ENCODE assay signal across 8 mouse cellular contexts in the genomic region with DNA sequence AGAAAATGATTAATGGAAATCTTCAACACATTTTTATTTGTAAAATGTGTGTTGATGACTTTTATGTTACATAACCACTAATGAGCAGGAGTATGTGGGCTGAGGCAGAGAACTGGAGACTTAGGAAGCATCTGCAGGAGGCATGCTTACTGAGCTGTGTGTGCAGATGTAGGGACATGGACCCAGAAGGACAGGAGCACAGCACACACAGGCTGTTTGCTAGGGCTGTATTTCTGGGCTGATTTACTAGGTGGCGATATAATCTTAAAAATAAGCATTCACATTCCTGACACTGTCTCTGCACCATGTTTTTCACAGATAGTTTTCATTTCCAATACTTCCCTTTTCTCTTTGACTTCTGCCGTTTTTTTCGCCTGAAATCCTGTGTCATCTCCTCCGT.
A peak's percentile ranks its signal among the peaks of the same experiment; 100 is the strongest.
DNase-seq lines count a peak whose midpoint lies in the region; ATAC-seq lines count a peak whose summit lies in the region.

No protein-coding gene starts in this region.

- H3K4me3 ChIP-seq in forebrain, embryonic 16.5 days (replicated peaks; ENCODE audit: low read length) = no peak overlapping the region

- no peak overlapping the region for H3K27ac ChIP-seq in forebrain, embryonic 16.5 days (ENCODE audit: low read length)

- H3K9me3 ChIP-seq in forebrain, embryonic 16.5 days (ENCODE audit: control insufficient read depth, low read length) = no peaks in the 10 kb centered on the region

- no peaks in the 10 kb centered on the region for H3K36me3 ChIP-seq in forebrain, embryonic 16.5 days (ENCODE audit: control insufficient read depth, insufficient read depth)

- H3K9ac ChIP-seq in forebrain, embryonic 16.5 days (replicated peaks; ENCODE audit: low read depth, low read length) = no peak overlapping the region

- no peaks in the 10 kb centered on the region for H3K4me1 ChIP-seq in forebrain, embryonic 16.5 days (replicated peaks; ENCODE audit: control insufficient read depth, insufficient read depth, low read length)

- H3K4me2 ChIP-seq in forebrain, embryonic 16.5 days (ENCODE audit: low read length) = no peak overlapping the region

- DNase-seq in 3T3-L1 (ENCODE audit: low read depth, low spot score) (peak; percentile 59), 416B (ENCODE audit: low read depth) (peak; percentile 76)
- DNase-seq in layer of hippocampus, adult 9-10 months (ENCODE audit: low spot score) = peak; percentile 55
- peak; percentile 31 for DNase-seq in lung, postnatal 36 days
- no peak for DNase-seq in urinary bladder, postnatal 4 days (ENCODE audit: low spot score in 2 of 2)
- DNase-seq in thymus, adult 18-20 months = no peak
- DNase-seq in yolk sac, embryonic 10.5 days (ENCODE audit: low spot score) = no peak

- 50% methylated on average over 4 of the region's 4 CpGs for WGBS in forebrain, embryonic 16.5 days

- ATAC-seq in forebrain, embryonic 16.5 days = peak; percentile 67

- no peaks in the 10 kb centered on the region for H3K27me3 ChIP-seq in forebrain, embryonic 16.5 days (replicated peaks; ENCODE audit: control insufficient read depth, insufficient read depth, low read length)

Comparison
In these comparisons a context has a peak if more than half of its experiments do, and no peak if none do; other contexts are left out.
1. DNase-seq: peak in 3T3-L1 (single experiment), 416B (single experiment), layer of hippocampus, adult 9-10 months (single experiment) and lung, postnatal 36 days (single experiment); none in urinary bladder, postnatal 4 days (0 of 2), thymus, adult 18-20 months (0 of 2) and yolk sac, embryonic 10.5 days (single experiment).